Mouse (Mus musculus): ENCODE data around the gene Nxn.
"Not testable (repeated sequence)": the region's sequence is repeated elsewhere in the genome, so short reads cannot be mapped to it uniquely, and the experiment has no call there.

The Nxn gene

GRCm38 (mm10) chr11:76216681-76217389, 182.1 kb downstream of the Nxn start:
- DNase-seq (ENCODE audit: extremely low read depth, low read depth), result peak; percentile 28

GRCm38 (mm10) chr11:76216049-76216540, 182.8 kb downstream of the Nxn start:
- DNase-seq (ENCODE audit: extremely low read depth, low read depth), result peak; percentile 4

GRCm38 (mm10) chr11:76215011-76215410, 183.9 kb downstream of the Nxn start:
- no peak for DNase-seq (ENCODE audit: extremely low read depth, low read depth)

- DNase-seq (ENCODE audit: extremely low read depth, low read depth), result no peak
Observed at GRCm38 (mm10) chr11:76213841-76214240, 185.1 kb downstream of the Nxn start.

- DNase-seq (ENCODE audit: extremely low read depth, low read depth), result not testable (repeated sequence)
Observed at GRCm38 (mm10) chr11:76211595-76211994, 187.3 kb downstream of the Nxn start.

GRCm38 (mm10) chr11:76210228-76210985, 188.5 kb downstream of the Nxn start:
- no peak for DNase-seq (ENCODE audit: extremely low read depth, low read depth)

All from MEL-GATA-1-ER (cell line).